Mouse (Mus musculus): ENCODE measurements at regions not wholly inside any gene's neighbourhood (a gene's known extent, or its start where the extent isn't known, plus 50 kb on each side); places are given as distances from the start of the nearest gene placed in this dataset.

DNA sequence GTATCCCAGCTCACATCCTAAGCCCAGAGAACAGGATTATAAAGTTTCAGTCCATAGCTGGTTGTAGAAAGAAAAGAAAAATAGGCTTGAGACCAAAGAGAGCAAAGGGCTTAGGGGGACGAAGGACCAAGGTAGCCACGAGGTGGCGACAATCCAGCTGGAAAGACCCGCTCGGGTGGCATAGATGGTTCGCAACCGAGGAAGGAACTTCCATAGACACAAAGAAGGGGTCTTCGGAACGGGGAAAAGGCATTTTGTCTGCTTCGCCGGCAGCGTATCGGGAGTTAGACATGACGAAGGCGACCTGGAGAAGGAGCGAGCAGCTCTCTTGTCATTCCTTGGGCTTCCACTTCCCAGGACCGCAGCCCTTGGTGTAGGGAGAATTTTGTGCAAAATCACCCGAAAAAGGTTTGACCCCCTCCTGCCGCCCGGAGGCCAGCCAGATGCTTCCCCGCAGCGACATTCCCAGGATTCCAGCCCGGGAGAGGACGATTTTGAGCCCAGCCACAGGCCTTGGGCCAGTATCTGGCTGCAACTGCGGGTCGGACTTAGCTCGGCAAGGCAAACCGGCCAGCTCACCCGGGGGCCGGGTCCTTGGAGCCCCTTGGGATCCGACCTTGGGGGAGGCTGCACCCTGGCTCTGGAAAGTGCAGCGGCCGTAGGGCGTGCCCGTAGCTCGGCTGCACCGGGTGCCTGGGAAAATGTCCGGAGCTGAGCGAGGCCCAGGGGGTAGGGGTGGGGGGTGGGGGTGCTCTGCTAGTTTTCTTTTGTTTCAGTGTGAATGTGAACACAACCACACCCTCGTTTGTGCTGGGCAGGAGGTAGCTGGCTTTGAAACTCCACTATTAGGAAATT, 184.5 kb upstream of the Foxn2 start:
- peak; percentile 83 for TF ChIP-seq CTCF (IDR thresholded peaks at IDR 0.05; ENCODE audit: low read depth)
- H3K27ac ChIP-seq (ENCODE audit: low read depth): peak overlapping the region; percentile 96

GRCm38 (mm10) chr17:88256599-88257544, 183.6 kb upstream of the Foxn2 start:
- Histone ChIP-seq H3K36me3 (ENCODE audit: insufficient read depth) (no peaks in the 10 kb centered on the region), H3K4me2 (peak overlapping the region; percentile 79), H3K4me3 (ENCODE audit: low read depth, low read length) (peak overlapping the region; percentile 51), H3K9me3 (ENCODE audit: low read depth, low read length) (no peaks in the 10 kb centered on the region), H3K9ac (peak overlapping the region; percentile 75), H3K4me1 (ENCODE audit: insufficient read depth) (peaks cover 8% of the 10 kb centered on the region; the same call in 1 of the 2 replicates), H3K27ac (ENCODE audit: low read depth) (peak overlapping the region; percentile 96), H3K27me3 (ENCODE audit: insufficient read depth, low read length) (no peaks in the 10 kb centered on the region)
- peak; percentile 81 for TF ChIP-seq CTCF (IDR thresholded peaks at IDR 0.05; ENCODE audit: low read depth)
- ATAC-seq (ENCODE audit: insufficient read depth): peak; percentile 82
- peak; percentile 87 for DNase-seq
- WGBS: 2% methylated on average over 18 of the region's 18 CpGs

More for the DNA sequence above, 184.5 kb upstream of the Foxn2 start:
- H3K27me3 ChIP-seq (ENCODE audit: insufficient read depth, low read length): no peaks in the 10 kb centered on the region
- ATAC-seq (ENCODE audit: insufficient read depth): peak; percentile 57
- H3K4me2 ChIP-seq: peak overlapping the region; percentile 79
- no peaks in the 10 kb centered on the region for H3K9me3 ChIP-seq (ENCODE audit: low read depth, low read length)
- peaks cover 8% of the 10 kb centered on the region; the same call in 1 of the 2 replicates for H3K4me1 ChIP-seq (ENCODE audit: insufficient read depth)
- peak overlapping the region; percentile 75 for H3K9ac ChIP-seq
- no peaks in the 10 kb centered on the region for H3K36me3 ChIP-seq (ENCODE audit: insufficient read depth)
- peak overlapping the region; percentile 51 for H3K4me3 ChIP-seq (ENCODE audit: low read depth, low read length)
- 0% methylated on average over 40 of the region's 40 CpGs for WGBS
- peak; percentile 96 for DNase-seq

DNA sequence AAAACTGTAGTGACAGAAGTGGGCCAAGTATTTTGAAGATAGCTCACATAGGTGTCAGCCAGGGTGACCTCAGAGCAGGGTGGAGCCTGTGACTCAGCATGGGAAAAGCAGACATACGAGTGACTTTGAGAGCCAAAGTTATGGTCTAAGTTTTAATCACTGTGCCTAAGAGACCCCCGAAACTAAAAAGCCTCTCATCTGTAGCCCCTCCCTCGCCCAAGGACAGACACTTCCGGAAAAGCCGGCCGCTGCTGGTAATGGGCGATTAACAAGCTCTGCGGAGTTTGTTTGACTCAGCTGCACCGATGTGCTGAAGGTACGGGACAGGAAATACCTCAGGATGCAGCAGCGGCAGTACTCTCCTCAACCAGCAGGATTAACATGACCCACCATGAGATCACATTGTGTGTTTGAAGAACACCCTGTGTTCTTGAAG, 182.1 kb upstream of the Foxn2 start:
- 0 out of 2 replicates have a peak overlapping the region, but pooled peaks have one; percentile 10 for H3K4me2 ChIP-seq
- DNase-seq (peak; percentile 55), ATAC-seq (ENCODE audit: insufficient read depth) (no peak)
- H3K9ac ChIP-seq: no peak overlapping the region
- H3K4me1 ChIP-seq (ENCODE audit: insufficient read depth): peaks cover 8% of the 10 kb centered on the region; the same call in 1 of the 2 replicates
- H3K9me3 ChIP-seq (ENCODE audit: low read depth, low read length): no peaks in the 10 kb centered on the region
- H3K27ac ChIP-seq (ENCODE audit: low read depth): peak overlapping the region; percentile 33; the same call in 1 of the 2 replicates
- peak; percentile 57 for TF ChIP-seq CTCF (IDR thresholded peaks at IDR 0.05; ENCODE audit: low read depth)
- no peaks in the 10 kb centered on the region for H3K27me3 ChIP-seq (ENCODE audit: insufficient read depth, low read length)
- 51% methylated on average over 11 of the region's 11 CpGs for WGBS
- H3K4me3 ChIP-seq (ENCODE audit: low read depth, low read length): no peak overlapping the region
- no peaks in the 10 kb centered on the region for H3K36me3 ChIP-seq (ENCODE audit: insufficient read depth)

- Histone ChIP-seq H3K4me1 (ENCODE audit: insufficient read depth) (peaks cover 8% of the 10 kb centered on the region; the same call in 1 of the 2 replicates), H3K27ac (ENCODE audit: low read depth) (no peak overlapping the region), H3K9ac (no peak overlapping the region), H3K4me2 (no peak overlapping the region), H3K27me3 (ENCODE audit: insufficient read depth, low read length) (no peaks in the 10 kb centered on the region), H3K36me3 (ENCODE audit: insufficient read depth) (no peaks in the 10 kb centered on the region), H3K9me3 (ENCODE audit: low read depth, low read length) (no peaks in the 10 kb centered on the region), H3K4me3 (ENCODE audit: low read depth, low read length) (no peak overlapping the region)
- no peak for DNase-seq
- no peak for ATAC-seq (ENCODE audit: insufficient read depth)
- 87% methylated on average over 7 of the region's 7 CpGs for WGBS
- TF ChIP-seq CTCF (IDR thresholded peaks at IDR 0.05; ENCODE audit: low read depth): no peak
These were observed 180.3 kb upstream of the Foxn2 start for GRCm38 (mm10) chr17:88260176-88260575.

DNA sequence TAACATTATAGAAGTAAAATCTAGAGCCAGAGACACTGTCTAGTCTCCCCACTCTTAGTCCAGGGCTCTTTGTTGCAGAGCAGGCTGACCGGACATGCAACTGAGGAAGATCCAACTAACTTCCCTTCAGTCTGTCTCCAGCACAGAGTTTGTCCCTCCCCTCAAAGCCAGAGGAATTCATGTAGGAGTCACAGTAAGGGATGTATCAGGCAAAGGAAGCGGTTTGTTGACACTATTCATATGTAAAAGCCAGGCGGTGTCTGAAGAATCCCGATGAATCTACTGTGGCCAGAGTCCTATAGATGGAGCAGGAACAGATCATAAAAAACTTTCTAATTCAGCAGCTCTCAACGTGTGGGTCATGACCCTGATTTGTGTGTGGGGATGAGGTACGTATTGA, 179.7 kb upstream of the Foxn2 start:
- Histone ChIP-seq H3K27ac (ENCODE audit: low read depth) (no peak overlapping the region), H3K4me1 (ENCODE audit: insufficient read depth) (peaks cover 8% of the 10 kb centered on the region; the same call in 1 of the 2 replicates), H3K27me3 (ENCODE audit: insufficient read depth, low read length) (no peaks in the 10 kb centered on the region), H3K9me3 (ENCODE audit: low read depth, low read length) (no peaks in the 10 kb centered on the region), H3K4me2 (no peak overlapping the region), H3K9ac (no peak overlapping the region), H3K4me3 (ENCODE audit: low read depth, low read length) (no peak overlapping the region), H3K36me3 (ENCODE audit: insufficient read depth) (no peaks in the 10 kb centered on the region)
- DNase-seq (peak; percentile 13), ATAC-seq (ENCODE audit: insufficient read depth) (no peak)
- TF ChIP-seq CTCF (IDR thresholded peaks at IDR 0.05; ENCODE audit: low read depth): no peak
- WGBS: 42% methylated on average over 6 of the region's 6 CpGs

- DNase-seq: no peak
- Histone ChIP-seq H3K4me2 (no peak overlapping the region), H3K27ac (ENCODE audit: low read depth) (no peak overlapping the region), H3K4me1 (ENCODE audit: insufficient read depth) (peaks cover 8% of the 10 kb centered on the region; the same call in 1 of the 2 replicates), H3K27me3 (ENCODE audit: insufficient read depth, low read length) (no peaks in the 10 kb centered on the region), H3K4me3 (ENCODE audit: low read depth, low read length) (no peak overlapping the region), H3K36me3 (ENCODE audit: insufficient read depth) (no peaks in the 10 kb centered on the region), H3K9ac (no peak overlapping the region), H3K9me3 (ENCODE audit: low read depth, low read length) (no peaks in the 10 kb centered on the region)
- TF ChIP-seq CTCF (IDR thresholded peaks at IDR 0.05; ENCODE audit: low read depth): no peak
- 57% methylated on average over 8 of the region's 8 CpGs for WGBS
- ATAC-seq (ENCODE audit: insufficient read depth): no peak
These were observed 179.0 kb upstream of the Foxn2 start for GRCm38 (mm10) chr17:88261556-88261955.

Data from lung, embryonic 14.5 days (tissue).